Mouse (Mus musculus) frontal cortex, postnatal 10 days (tissue): ENCODE results near the gene Themis.

Source experiments
- DNase-seq, 2 experiments: peaks; one replicate each; pipeline ENCODE4 v3.0.0; 2022; ENCODE audit warnings: low spot score in 2 of 2, mixed read lengths in 1 of 2

Themis gene

DNA sequence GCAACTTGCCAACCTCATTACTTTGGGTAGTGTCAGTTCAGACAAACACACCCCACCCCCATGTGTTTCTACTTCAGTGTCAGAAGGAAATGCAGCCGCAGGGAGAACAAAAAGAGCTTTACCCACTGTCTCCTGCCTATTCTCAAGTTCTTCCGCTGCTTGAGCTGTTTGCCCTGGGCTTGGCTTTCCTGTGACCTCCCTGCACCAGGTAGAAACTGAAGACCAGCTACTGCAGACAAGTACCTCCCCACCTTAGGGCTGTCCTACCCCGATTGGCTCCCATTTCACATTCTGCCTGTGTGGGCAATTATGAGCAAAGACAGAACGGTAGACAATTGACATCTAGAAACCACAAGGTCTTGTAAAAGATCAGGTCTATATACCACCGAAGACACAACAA, at the start of gene Themis:
Gene Themis (plus strand): TSS at position 100 of the 400 bp plus-strand sequence.
- no peak for DNase-seq

DNA sequence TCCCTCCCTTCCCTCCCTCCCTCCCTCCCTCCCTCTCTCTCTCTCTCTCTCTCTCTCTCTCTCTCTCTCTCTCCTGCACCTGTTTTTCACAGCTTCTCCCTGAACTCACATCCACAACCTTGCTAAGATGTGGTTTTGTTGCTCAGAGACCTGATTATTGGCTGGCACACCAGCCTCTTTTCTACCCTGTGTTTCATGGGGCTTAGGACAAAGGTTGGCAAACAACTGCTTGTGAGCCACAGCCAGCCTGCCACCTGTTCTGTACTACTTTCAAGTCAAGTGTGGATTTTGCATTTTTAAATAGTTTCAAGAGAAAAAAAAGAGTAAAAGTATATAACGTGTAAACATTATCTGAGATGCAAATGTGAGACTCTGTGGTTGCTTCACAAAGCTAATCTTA, 48.7 kb upstream of the Themis start:
- DNase-seq, result no peak

DNA sequence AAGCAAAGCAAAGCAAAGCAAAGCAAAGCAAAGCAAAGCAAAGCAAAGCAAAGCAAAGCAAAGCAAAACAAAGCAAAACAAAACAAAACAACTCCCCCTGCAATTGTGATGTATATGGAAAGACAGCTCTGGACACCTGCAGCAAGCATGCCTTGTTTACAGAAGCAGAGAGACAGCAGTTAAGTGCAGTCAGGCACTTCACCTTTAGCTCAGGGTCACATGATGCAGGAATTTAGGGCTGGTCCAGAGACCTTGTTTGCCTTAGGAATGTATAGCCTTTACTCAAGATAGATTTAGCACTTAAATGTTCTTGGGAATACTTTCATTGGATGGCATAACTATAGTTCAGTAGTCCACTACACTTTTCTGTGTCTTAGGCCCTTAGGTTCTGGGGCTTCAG, 32.1 kb upstream of the Themis start:
- DNase-seq, result no peak

DNA sequence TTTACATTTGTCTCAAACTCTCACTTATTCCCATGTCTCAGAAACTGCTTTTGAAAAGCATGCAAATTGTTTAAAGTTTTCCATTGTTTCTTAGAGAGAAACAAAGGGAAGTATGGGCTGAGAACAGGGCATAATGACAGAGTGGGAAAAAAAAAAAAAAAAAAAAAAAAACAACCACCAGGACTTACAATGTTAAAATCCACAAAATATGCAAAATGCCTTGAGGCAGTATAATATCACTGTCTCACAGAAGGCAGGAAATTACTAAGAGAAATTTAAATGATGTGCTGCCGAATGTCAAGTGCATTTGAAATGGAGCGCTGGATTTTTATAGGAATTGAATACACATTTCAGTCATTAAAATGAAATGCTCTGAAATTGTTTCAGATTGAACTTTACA, 26.3 kb upstream of the Themis start:
- DNase-seq, result no peak

DNA sequence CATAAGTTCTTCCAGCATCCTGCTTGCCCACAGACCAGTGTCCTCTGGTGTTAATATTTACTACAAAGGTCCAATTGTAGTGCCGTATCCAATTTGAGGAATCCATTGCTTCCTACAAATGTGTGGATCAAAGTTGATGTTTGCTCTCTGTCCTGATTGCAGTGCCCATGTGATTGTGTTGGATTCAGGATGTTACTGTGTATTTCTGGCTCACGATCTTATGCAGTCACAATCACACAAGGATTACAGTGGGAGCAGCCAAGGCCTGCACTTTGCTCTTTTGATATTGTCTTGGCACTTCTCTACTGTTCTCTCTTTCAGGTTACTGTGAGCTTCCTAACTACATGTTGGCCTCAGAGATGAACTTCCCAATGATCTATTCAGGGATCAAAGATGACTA, 20.3 kb upstream of the Themis start:
- no peak for DNase-seq

DNA sequence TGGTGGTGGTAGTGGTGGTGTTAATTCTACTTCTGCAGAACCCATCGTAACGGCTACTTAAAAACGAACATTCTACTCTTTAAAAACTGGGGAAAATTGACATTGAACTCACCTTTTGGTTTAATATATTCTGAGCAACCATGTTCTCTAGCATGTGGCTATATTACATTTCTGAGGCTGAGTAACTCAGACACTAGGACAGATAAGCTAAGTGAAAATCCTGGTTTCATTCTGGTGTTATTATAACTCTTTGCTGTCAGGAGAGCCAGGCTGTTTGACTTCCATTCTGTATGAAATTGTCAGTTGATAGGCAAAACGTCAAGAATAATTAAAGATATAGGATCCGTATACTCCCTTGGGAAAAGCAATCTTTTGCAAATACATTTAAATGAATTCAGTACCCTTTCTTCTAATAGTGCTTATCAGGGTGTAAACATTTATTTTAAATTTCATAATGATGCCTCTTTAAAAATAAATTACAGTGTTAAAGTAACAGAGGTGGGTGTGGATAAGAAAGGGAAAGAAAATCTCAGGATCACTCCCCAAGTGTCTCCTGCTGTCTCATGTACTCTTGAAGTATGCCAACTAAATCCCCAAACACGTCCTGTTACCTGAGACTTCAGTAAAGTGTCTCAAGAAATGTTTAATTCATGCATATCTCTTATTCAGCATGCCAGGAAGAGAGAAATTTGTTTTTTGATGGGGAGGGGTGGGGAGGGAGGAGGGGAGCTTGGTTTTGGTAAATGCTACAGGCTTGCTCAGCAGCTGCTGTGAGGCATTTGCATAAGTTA, 18.9 kb upstream of the Themis start:
- DNase-seq, result no peak

DNA sequence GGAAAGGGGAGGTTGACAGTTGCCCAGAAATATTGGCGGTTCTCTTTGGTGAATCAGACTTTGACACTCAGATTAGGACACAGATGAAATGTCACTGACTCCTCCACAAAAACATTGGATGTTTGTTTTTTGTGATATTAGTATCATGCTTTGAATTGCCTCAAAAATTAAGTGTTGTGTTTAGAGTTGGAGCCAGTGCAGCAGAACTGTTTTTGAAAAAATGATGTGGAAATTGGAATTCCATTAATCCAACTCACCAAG, 18.3 kb upstream of the Themis start:
- no peak for DNase-seq

DNA sequence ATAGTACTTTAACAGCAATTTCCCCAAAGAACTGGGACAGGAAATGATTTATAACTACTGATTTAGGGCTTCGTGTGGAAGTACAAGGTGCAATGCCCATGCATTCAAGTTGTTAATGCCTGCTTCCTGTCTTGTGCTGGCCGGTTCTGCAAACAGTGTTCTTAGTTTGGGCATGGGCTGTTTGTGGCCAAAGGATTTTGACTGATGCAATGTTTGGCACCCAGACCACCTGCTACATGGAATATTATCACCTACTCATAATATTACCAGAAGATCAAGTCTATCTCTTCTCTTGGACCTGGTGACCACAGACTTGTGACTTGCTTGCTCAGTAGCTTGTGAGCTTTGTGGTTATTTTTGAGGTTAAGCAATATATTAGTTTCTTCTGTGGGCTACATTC, 16.2 kb upstream of the Themis start:
- DNase-seq, result no peak

DNA sequence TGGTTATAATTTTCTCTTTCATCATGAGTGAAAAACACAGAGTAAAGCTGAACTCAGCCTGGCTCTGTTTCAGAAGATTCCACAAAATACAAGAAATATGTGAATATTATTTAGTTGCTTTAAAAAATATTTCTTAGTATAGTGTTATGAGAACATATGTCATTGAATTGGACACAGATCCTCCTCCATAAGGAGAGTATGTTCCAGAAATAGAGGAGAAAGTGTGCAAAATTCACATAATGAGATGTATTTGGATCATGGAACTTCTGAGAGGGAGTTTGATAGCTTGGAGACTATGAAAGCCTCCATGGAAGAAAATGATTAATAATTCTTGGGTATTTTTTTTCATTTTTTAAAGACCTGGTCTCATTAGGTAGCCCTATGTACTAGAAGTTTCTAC, 13.4 kb upstream of the Themis start:
- DNase-seq, result no peak

DNA sequence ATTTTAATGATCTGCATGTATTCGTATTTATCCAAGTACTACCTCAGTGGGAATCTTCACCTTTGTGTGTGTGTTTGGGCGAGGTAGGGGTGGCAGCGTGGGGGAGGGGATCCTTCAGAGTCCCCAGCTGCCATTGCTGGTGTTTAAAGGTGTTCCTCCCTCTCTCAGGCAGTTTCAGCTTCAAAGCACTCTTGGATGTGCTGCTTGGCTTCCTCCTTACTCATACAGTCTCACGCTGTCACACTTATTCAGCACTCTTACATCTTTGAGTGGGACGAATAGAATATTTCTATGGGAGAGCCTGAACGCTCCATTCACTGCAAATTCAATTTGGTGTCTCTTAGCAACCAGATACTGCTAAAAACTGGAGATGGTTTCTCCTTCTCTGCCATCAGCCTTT, 3.0 kb upstream of the Themis start:
- DNase-seq, result no peak

DNA sequence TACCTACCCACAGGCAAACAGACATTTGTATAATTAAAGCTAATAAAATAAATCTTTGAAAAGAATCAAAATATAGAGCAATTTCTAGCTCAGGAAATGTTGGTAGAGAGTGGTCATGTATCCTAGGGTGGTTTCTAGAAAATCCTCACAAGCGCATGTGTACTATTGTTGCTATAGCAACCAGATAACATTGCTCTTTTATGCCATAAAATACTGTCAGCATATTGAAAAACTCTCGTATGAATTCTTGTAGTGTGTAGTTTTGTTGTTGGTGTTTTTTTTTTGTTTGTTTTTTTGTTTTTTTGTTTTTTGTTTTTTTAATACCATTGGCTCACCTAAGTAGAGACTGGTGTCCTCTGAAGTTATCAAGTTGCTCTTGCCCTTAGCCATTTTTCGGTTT, 5.8 kb downstream of the Themis start:
- DNase-seq, result no peak

DNA sequence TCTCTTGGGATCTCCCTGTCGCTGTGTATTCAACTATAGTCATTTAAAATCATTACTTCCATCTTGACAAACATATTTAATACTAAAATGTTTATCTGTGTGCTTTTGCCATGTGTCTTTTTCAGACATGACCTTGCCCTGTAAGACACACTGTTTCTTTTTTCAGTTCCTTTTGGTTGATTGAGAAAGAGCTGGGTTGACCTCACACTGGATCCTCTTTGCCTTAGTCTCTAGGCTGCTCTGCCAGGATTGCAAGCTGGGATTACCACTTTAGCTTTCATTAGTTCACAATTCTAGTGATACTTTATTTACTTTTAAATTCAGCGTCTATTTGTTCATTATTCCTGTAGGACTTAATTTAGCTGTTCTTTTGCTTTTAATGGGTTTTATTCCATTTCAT, 7.2 kb downstream of the Themis start:
- no peak for DNase-seq

DNA sequence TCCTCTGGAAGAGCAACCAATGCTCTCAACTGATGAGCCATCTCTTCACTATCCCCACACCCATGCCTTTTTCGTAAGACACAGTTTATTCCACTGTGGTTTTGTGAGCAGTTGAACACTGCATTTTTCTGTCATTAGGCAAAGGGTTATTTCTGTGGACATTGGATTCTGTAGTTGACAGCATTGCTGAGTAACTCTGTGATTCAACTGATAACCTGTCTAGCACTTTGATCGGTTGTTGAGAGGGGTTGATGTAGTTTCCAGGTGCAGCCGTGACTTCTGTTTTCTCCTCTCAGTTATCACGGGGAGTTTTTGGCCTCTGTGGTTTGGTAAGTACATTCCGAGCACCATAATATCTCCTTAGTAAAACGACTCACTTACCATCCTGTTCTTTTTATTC, 26.8 kb downstream of the Themis start:
- no peak for DNase-seq

DNA sequence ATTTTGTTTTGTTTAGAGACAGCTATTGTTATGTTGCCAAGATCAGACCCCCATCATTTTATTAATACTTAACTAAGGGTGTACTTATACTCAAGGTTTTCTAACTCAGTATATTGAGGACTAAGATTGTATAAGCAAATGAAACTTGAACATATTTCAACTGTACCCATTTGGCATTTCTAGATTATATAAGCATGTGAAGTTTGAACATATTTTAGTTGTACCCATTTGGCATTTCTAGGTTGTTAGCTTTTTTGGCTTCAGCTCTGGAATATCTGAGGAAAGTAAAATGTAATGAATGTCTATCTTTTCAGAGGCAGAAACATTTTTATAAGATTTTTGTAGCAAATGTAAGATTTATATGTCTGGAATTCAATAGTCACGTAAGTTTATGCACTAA, 27.9 kb downstream of the Themis start:
- DNase-seq, result no peak

DNA sequence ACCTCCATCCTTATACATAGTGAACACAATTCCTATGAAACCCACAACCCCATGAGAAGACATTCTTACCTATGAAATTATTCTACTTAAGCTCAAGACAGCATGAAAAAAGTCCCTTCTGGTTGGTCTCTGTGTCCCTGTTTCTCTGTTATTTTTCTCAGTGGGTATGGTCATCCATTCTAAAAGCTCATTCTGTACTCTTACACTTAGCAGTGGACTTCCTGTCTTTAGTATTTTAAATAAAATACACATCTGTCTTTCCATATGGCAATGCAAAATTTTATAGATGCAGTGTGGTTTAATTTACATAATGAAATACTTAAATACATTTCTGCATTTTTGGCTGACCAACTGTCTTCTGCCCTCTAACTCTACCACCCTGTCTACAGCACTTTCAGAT, 30.0 kb downstream of the Themis start:
- no peak for DNase-seq

DNA sequence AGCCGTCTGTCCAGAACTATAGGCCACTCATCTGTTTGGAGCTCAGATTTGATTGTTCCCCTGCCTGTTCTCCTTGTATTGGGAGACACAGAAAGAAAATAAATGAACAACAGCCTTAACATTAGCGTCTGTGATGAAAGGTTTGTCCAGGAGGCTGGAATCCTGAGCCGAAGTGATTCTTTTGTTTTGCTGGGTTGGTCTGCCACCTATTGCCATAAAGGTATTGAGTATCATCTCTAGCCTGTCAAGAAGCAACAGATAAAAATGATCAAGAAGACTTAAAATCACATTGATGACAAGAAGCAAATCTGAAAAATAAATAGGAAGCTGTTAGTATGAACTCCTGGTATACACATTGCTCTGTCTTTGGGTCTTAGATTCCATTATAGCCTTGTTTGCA, 53.7 kb downstream of the Themis start:
- no peak for DNase-seq

DNA sequence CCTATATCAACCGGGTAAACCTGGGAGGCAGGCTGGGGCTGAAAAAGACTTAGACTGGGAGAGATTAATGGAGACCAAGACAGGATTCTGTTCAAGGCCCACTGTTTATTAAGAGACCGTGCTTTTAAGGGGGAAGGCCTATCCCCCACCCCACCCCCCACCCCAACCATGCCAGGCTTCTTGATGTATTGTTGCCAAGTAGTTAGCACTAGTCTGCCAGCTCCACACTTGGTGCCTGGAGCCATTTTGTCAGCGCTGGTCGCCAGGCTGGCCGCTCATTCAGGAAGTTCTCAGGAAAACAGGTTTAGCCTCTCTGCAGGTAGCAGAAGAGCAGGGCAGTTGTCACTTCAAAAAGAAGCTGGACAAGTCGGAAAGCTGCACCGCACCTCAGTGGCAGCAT, 55.1 kb downstream of the Themis start:
- DNase-seq, result no peak

DNA sequence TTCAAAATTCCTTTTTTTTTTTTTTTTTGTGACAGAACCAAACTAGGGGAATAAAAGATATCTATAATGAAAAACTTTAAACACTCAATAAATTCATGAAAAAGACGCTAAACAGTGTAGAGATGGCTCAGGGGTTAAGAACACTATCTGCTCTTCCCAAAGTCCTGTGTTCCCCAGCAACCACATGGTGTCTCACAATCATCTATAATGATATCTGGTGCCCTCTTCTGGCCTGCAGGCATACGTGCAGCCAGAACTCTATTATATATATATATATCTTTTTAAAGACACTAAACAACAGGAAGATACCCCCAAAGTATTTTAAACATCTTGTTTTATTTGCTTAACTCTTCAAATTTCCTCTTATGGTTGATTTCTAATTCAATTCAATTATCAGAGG, 62.0 kb downstream of the Themis start:
- no peak for DNase-seq

DNA sequence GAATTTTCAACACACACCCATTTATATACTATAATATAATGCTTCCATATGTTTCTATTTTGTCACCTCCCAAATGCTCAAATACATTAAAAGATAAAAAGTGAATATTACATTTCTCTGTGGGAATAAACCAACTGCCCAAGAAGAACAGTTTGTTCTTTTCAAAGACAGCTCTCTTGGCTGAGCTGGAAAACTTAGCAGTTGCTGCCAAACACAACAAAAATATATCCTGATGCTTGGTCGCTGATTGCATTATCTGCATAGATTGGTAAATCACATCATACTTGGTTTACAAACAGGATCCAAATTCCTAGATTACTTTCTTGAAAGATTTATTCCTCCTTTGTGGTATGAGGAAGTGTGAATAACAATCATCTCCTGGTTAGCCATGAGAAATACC, 69.8 kb downstream of the Themis start:
- no peak for DNase-seq

DNA sequence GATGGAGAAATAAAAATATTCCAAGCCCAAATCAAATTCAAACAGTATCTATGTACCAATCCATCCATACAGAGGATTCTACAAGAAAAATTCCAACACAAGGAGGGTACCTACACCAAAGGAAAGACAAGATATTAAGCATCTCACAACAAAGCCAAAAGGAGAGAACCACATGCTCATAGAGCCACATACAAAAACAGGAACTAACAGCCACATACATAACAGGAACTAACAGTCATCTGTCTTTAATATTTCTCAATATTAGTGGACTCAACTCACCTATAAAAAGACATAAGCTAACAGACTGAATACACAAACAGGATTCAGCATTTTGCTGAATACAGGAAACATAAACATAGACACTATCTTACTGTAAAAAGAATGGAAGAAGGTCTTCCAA, 78.3 kb downstream of the Themis start:
- DNase-seq, result no peak

DNA sequence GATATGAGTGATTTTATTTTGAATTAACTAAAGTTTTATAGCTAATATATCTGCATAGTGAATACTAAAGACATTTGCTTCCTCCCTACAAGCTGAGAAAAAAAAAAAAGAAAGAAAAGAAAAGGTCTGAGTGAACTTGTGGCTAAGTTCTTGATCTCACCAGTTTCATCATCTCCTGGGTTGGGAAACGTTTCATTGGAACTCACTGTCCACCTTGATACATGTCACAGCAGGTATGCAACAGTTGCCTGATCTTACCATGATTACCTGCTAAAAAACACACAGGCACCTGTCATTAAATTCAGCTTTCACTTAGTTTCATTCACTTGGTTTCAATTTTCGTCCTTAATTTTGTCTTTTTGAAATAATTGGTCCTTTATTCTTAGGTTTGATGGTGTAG, 85.2 kb downstream of the Themis start:
- no peak for DNase-seq

DNA sequence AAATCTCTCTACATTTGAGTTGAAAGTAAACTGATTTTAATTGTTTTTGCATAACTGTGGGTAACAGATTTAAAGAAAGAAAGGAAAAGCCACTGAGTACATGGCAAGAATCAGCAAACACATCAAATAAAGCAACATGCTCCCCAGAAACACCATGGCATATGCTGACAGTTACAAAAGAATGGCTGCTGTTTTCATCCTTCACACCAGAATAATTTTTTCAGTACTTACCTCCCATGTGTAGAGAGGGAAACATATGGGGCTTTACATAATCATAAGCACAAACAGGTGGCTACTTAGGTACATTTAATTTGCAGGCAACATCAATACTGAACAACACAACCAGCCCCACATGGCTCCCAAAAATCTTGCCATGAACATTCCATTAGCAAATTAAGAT, 86.8 kb downstream of the Themis start:
- DNase-seq, result no peak

DNA sequence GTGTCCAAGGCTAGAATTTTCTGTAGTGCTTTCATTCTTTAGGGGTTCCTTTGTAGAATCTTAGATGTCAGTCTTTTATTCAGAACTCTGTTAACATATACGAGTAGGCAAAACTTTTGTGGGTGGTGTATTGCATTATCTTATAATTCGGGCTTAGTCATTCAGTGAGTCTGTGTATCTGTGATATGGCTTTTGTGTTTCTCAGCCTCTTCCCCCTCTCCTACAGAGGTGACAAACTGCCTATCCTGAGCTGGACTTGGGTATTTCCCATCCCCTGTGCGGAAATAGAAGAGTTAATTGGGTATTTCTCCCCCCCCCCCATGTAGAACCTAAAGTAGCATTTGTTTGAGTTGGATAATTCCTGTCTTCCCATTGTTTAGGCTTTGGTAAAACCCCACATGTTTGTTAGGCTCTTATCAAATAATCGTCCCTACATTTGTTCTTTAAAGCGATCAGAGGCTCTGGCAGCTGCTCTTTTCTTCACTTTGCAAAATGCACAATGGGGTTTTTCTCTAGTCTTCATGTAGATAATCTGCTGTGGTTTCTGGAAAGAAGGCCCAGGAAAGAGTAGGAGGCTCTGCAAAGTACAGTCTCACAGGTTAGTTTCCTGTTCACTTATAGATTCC, 108.7 kb downstream of the Themis start:
- DNase-seq, result no peak

DNA sequence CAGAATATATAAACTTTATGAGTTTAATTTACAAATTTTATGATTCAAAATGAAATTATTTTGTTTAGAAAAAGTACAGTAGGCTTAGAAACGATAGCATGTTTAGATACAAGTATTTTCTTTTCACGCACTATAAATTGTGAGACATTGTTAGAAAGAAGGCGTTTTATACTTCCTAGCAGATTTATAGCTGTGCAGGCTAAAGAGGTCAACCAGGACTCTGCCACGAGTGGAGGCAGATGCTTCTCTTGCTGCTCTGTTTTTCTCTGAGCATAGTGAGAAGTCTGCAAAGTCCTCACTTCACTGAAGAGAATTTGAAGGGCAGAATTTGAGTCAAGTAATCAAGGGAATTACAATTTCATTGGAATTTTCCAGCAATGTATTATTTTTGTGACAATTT, 131.3 kb downstream of the Themis start:
- DNase-seq, result no peak
